In the genomic region with DNA sequence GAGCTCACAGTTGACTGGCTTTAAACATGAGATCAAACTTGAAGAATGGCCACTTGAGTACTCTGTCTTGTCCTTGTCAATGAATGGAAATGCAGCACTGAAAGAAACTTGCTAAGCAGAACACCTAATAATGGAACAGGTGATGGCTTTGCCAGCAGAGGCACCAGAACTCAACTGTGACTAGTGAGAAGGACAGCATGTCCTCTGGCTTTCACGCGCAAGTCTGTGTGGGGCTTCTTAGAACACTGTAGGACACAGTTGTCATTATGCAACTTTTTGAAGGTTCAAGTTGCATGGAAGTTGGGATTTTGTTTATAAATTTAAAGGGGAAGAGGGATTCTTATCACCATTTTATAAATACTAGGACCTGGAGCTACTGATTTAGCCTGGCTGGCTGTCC, we compare ENCODE assay signal across 16 mouse cellular contexts.
"Had no signal": no experiment of that assay in that cellular context is flagged by ENCODE, and none has a peak within 500 bp of the region (broad histone marks: within the 10 kb centered on the region; RNA-seq: fewer than 3 reads in every experiment).

No protein-coding gene starts in this region.

- H3K27ac ChIP-seq: kidney, postnatal 0 days; layer of hippocampus, adult 2 months; limb, embryonic 10.5 days; limb, embryonic 13.5 days; liver, embryonic 13.5 days; lung, embryonic 15.5 days; stomach, postnatal 0 days had no signal

- H3K9me3 ChIP-seq: limb, embryonic 10.5 days; limb, embryonic 13.5 days; liver, embryonic 13.5 days; lung, embryonic 15.5 days had no signal

- DNase-seq: kidney, postnatal 25 days; layer of hippocampus, adult 9-11 months; liver; liver, embryonic 13.5 days; lung, postnatal 14 days; midbrain, embryonic 14.5 days; thymus, adult 2 months; thymus, postnatal 14 days; thymus, postnatal 4 days had no signal

- H3K9ac ChIP-seq: limb, embryonic 13.5 days; liver, embryonic 13.5 days; lung, embryonic 15.5 days had no signal

- H3K4me3 ChIP-seq: layer of hippocampus, adult 2 months; limb, embryonic 10.5 days; limb, embryonic 13.5 days; liver, embryonic 13.5 days; lung, embryonic 15.5 days had no signal

- H3K4me2 ChIP-seq: limb, embryonic 13.5 days; liver, embryonic 13.5 days; lung, embryonic 15.5 days; midbrain, embryonic 11.5 days had no signal

- H3K27me3 ChIP-seq: limb, embryonic 13.5 days; liver, embryonic 13.5 days; lung, embryonic 15.5 days had no signal
